Mouse (Mus musculus) gastrocnemius, adult 2 months (tissue): ENCODE measurements at regions not wholly inside any gene's neighbourhood (a gene's known extent, or its start where the extent isn't known, plus 50 kb on each side); places are given as distances from the start of the nearest gene placed in this dataset.

Experiments
- DNase-seq: peaks from one replicate; pipeline ENCODE4 v3.0.0; 2022
- H3K27ac ChIP-seq: fragments of 200-600 bp; 2 replicates; pipeline ENCODE4 v1.8.1; 2022; ENCODE audit warnings: mild to moderate bottlenecking
- H3K4me3 ChIP-seq: fragments of 200-600 bp; 2 replicates; pipeline ENCODE4 v1.8.1; 2022; ENCODE audit warnings: mild to moderate bottlenecking, moderate library complexity
- CTCF ChIP-seq: fragments of 200-600 bp; IDR thresholded peaks from 2 replicates; pipeline ENCODE4 v1.8.1; 2022; ENCODE audit warnings: antibody characterized with exemption, mild to moderate bottlenecking, moderate library complexity
- intact Hi-C: fragments of 180-260 bp; cut with DNase I; formaldehyde crosslinking; loops from one replicate; pipeline ENCODE4 v1.15.1; 2025

DNA sequence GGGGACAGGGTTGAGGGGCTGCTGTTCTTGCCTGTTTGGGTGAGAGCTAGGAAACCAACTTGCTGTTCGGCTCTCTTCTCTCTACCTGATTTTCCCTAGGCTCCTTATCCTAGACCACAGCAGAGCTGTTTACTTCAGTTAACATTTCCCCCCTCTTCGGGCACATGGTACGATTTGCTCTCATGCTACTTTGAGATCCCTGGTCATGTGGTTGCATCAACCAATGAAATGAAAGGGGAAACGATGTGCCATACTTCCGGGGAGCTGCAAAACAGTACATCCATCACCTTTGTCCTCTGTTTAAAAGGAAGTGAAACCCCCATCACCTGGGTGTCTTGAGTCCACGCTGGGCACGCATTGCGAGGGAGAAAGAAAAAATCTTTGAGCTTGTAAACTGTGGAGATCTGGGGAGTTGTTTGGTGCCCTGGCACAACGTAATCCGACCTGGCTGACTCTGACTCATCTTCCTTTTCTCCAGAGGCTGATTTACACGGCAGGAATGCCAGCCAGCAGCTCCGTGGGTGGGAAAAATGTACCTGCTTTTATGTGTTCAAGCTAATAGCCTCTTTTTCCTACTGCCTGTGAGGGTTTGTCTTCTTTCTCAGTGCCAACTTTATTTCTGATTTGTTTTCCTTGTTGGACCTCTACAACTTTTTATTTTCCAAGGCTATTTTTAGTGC lies 97.2 kb upstream of the Adra1b start:
- TF ChIP-seq CTCF: no peak
- intact Hi-C loops: no loop called here
- H3K4me3 ChIP-seq: no peak overlapping the region
- H3K27ac ChIP-seq: no peak overlapping the region
- no peak for DNase-seq

DNA sequence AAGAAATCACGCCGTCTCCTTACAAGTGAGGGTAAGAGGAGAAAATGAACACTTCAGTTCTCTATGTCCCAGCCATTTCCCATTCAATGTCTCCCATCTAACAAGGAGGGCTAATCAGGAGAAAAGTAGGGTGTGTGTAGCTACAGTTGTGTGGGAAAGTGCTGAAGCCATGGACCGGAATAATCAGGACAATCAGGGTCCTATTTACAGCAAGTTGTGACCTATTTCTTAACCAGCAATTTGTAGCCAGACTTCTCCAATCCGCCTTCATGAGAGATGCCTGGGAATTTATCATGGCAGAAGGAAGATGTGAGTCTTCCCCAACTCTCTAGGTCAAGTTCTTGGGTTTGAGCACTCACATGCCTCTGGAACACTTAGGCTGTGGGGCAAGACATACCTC lies 99.0 kb upstream of the Adra1b start:
- intact Hi-C loops: no loop called here
- Histone ChIP-seq H3K27ac (no peak overlapping the region), H3K4me3 (no peak overlapping the region)
- no peak for DNase-seq
- TF ChIP-seq CTCF: no peak

DNA sequence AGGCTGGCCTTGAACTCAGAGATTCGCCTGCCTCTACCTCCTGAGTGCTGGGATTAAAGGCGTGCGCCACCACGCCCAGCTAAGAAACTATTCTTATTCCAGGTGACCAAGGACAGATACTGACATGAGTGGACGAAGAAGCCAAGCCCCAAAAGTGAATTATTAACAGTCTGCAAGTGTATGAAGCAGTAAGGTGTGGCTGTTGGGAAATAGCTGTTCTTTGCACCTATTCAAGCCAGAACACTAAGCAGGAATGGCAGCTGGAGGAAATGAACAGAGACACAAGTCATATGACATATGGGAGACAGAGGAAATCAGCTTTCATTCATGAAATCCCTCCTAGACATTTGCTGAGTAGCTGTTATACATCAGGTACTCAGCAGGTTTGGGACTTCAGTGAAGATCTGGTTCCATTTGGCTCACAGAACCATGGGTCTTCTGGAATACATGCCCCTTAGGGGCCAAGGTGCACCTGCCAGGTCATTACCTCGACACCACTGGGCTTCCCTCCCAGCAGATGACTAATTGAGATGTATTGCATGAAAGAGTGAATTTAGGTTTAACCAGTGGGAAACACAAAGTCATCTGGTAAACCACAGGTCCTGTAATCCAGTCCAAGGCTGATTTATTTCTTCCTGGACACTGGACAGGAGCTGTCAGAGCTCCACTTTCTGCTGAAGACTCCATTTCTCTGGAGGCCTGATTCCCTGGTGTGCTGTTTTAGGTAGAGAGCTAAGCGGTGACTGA lies 101.0 kb upstream of the Adra1b start:
- TF ChIP-seq CTCF: no peak
- no peak overlapping the region for H3K27ac ChIP-seq
- no peak for DNase-seq
- no peak overlapping the region for H3K4me3 ChIP-seq
- intact Hi-C loops: no loop called here

DNA sequence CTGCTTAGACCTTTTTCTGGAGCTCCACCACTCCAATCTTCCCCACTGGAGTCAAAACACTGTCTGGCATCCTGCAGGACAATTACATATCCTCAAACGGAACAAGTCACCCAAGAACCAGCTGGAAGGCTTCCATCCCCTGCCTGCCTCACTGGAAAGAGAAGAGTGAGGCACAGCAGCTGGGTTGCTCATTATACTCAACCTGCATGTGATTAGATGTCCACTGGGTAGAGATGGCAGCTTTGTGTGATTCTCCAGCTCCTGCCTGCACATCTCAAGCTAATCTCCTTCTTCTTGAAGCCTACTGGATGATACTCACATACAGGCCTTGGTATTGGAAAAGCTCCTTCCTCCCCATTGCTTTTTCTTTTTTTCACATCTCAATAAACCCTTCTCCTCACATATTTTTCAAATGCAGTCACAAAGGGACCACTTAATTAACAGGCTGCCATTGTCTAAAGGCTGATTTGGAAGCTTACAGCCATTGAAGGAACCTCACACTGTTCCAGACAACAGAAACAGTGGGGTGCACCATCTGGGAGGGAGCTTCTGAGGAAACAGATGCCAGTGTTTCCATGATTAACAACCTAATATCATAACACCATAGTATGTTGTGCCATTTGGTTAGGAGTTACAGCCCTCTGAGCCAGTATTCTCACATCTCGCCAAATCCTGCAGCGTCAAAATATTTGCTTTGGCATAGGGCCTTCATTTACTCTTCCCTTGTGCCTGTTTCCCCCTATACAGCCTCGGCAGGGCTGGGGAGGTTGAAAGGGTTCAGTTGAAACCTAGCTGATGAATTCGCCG lies 101.9 kb upstream of the Adra1b start:
- intact Hi-C loops: no loop called here
- Histone ChIP-seq H3K4me3 (no peak overlapping the region), H3K27ac (no peak overlapping the region)
- TF ChIP-seq CTCF: no peak
- DNase-seq: peak; percentile 40

DNA sequence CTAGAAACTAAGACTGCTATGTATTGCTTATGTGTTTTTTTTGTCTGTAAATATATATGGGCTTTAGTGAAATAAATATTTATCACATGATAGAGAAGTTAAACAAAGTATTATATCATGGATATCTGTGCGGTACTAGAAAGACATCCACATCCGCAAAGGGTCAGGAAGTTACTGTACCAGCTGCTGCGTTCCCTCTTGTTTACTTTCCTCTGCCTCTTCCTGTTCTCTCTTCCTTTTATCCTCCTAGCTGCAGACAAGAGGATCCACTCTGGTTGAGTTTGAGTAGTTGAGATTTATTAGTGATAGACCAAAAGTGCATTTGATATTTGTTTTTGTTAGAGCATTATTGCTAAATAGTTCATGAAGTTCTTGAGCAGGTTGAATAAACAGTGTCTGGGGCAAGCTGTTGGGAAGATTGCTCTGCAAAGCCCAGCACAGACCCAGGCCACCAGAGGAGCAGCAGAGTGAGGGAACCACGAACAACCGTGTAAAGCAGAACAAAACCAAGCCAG lies 106.6 kb upstream of the Adra1b start:
- TF ChIP-seq CTCF: no peak
- no peak overlapping the region for H3K27ac ChIP-seq
- intact Hi-C loops: no loop called here
- no peak overlapping the region for H3K4me3 ChIP-seq
- DNase-seq: no peak

DNA sequence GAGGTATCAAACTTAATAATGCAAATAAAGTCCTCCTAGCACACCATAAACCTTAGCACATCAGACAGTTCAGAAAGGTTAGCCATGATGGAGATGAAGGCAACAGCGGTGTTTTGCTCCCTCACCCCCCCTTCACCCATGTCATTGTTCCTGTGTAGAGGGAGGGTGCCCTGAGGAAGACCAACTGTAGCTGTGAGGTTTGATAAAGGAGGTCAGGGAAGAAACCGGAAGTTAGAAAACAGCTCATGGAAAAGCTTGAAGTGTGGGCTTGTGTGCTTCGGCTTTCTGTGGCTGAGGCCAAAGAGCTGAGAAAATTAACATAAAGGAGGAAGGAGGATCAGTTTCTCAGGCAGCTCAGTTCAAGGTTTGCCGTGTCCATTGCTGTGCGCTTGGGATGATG lies 111.3 kb upstream of the Adra1b start:
- TF ChIP-seq CTCF: no peak
- Histone ChIP-seq H3K4me3 (no peak overlapping the region), H3K27ac (no peak overlapping the region)
- no peak for DNase-seq
- intact Hi-C loops: no loop called here

DNA sequence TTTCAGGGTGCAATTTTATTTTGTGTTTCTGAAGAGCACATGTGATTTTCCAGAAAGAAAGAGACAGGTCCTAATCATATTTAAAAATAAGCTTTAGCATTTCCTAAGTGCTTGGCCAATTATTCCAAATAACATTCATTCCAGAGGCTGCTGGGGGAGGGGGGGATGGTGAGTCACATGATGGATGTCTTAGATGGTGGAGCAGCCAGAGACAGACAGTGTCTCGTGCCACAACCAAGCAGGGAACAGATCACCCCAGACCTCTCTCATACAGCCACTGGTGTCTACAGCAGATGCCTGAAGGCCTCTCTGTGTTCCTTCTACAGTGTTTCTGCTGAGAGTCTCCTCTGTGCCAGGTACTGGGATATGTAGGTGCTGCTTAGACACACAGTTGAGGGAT lies 112.8 kb upstream of the Adra1b start:
- no peak for DNase-seq
- intact Hi-C loops: no loop called here
- Histone ChIP-seq H3K27ac (no peak overlapping the region), H3K4me3 (no peak overlapping the region)
- TF ChIP-seq CTCF: no peak

DNA sequence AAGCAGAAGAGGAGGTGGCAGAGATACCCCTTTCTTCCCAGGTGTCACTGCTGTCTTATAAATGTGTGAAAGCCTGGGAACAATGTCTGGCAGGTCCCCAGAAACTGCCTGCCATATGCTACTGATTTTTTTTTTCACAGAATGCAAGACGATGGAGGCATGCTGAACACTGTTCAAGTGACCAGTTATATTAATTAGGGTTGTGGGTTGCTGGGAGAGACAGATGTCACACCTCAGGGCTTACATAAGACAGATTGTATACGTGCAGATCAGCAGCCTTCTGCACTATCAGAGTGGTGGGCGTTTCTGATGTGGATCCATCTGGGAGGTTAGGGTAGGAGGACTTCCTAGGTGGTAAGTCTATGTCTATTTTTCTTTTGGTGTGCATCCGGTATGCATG lies 120.6 kb upstream of the Adra1b start:
- intact Hi-C loops: no loop called here
- DNase-seq: no peak
- no peak for TF ChIP-seq CTCF
- H3K4me3 ChIP-seq: no peak overlapping the region
- no peak overlapping the region for H3K27ac ChIP-seq

DNA sequence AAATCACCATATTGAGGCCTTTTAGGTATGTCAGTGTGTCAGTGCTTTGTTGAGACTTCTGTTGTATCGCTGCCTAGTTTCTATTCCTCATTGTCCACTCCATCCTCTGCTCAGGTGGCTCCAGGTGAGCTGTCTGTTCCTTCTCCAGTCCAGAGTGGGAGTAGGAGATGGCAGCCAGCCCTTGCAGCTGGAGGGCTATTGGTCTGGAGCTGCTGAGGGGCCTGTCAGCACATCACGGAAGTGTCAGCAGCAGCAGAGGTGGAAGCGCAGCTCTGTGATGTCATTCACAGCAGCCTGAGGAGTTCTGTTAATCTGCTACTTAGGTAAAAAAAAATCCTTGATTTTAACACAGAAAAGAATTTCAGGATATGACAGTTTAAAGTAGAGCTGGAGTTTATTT lies 126.0 kb upstream of the Adra1b start:
- intact Hi-C loops: no loop called here
- no peak overlapping the region for H3K27ac ChIP-seq
- H3K4me3 ChIP-seq: no peak overlapping the region
- DNase-seq: no peak
- no peak for TF ChIP-seq CTCF

DNA sequence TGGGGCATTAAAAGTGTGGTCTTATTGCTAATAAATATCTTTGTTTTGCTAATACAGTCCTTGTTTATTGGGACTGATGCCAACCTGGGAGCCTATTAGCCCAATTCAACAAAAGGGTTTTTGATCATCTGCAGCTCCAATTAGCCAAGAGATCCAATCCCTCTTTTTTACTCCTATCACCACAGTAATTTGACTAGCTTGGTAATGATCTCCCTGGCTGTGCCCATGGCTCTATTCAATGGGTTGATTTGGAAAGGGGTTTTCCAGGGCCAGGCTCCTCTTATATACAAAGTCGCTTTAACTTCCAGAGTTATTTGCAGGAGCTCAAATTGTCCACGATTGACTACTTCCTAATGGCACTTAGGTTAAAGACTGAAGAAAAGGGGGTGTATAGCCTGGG lies 145.1 kb upstream of the Adra1b start:
- intact Hi-C loops: no loop called here
- H3K27ac ChIP-seq: no peak overlapping the region
- DNase-seq: no peak
- TF ChIP-seq CTCF: no peak
- no peak overlapping the region for H3K4me3 ChIP-seq

DNA sequence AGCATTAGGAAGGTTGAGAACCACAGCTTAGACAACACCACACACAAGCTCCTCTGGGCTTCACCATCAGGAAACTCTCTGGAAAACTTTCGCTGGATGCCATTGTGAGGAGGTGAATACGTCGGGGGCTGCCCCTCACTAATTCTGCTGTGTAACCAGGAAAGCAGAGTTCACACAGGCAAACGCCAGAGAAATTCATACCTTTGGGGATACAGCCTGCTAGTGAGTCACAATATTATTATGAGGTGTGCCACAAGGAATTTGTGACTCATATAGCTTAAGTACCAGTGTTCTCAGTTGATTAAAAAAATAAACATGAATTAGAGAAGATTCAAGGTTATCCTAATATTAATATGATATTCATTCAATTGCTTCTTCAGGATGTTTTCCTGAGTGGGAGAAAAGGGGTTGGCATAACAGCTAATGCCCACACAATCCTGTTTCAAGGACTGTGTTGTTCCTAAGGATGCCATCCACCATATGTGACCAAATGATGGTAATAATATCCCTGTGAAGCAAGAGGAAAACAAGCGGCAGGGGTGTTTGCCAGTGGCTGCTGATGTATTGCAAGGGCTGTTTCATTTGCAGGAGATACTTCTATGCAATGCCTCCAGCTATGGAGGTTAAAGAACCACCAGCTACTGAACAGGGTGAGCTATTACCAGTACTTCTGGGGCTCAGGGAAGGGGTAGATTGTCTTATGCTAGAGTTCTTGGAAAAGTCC lies 148.4 kb upstream of the Adra1b start:
- no peak overlapping the region for H3K4me3 ChIP-seq
- no peak for DNase-seq
- no peak overlapping the region for H3K27ac ChIP-seq
- no peak for TF ChIP-seq CTCF
- intact Hi-C loops: no loop called here

DNA sequence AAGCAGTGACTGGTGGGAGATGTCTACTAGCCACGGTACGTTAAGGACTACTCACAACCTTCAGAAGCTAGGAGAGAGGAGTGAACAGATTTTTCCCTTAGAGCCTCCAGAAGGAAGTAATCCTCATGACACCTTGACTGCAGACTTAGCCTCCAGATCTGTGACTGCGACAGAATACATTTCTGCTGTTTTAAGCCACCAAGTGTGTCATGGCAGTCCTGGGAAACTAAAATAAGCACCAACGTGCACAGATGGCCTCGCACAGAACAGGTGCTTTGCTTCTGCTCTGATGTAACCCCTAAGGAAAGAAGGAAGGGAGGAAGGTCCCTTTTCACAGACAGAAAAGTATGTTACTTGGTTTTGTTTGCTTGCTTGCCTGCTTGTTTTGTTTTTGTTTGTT lies 151.5 kb upstream of the Adra1b start:
- Histone ChIP-seq H3K4me3 (no peak overlapping the region), H3K27ac (no peak overlapping the region)
- intact Hi-C loops: no loop called here
- DNase-seq: no peak
- TF ChIP-seq CTCF: no peak
